Mouse (Mus musculus) cerebellum, adult 2 months (tissue): Measurements from ENCODE around the gene Speer4d.
"Not testable (repeated sequence)": the region's sequence is repeated elsewhere in the genome, so short reads cannot be mapped to it uniquely, and the experiment has no call there.

Experiments
- CTCF ChIP-seq: fragments of 200-500 bp; IDR thresholded peaks from 2 replicates; pipeline ENCODE4 v1.5.1; 2011; ENCODE audit warnings: low read depth, mild to moderate bottlenecking, control low read depth, low read length, moderate library complexity, borderline replicate concordance; ENCODE audit not compliant: insufficient read depth
- POLR2A ChIP-seq: fragments of 200-500 bp; IDR thresholded peaks from 2 replicates; pipeline ENCODE4 v1.6.1; 2011; ENCODE audit warnings: low read length, control low read depth, borderline replicate concordance; ENCODE audit not compliant: insufficient read depth

- not testable (repeated sequence) for TF ChIP-seq CTCF, POLR2A
Observed at GRCm38 (mm10) chr5:15590635-15591034, 28.2 kb upstream of the Speer4d start.
